Mouse (Mus musculus): ENCODE results near the gene Pfdn4.

The Pfdn4 gene

DNA sequence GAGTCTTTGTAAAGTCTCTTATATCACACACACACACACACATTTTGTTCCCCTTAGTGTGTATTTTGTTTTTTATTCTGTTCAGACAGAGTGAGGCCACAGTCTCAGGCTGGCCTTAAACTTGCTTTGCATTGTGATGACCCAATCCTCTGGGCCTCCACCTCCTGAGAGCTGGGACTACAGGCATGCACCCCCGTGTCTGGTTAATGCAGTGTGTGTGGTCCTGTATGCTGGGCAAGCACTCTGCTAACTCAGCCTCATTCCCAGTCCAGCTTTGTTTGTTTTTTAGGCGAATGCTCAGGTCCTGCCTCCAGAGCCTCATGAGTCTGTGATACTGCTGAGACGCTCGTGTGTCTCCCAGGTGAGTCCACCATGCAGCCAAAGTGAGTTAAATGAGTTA, 51.8 kb downstream of the Pfdn4 start:
- DNase-seq (ENCODE audit: low read depth, low spot score), result no peak

DNA sequence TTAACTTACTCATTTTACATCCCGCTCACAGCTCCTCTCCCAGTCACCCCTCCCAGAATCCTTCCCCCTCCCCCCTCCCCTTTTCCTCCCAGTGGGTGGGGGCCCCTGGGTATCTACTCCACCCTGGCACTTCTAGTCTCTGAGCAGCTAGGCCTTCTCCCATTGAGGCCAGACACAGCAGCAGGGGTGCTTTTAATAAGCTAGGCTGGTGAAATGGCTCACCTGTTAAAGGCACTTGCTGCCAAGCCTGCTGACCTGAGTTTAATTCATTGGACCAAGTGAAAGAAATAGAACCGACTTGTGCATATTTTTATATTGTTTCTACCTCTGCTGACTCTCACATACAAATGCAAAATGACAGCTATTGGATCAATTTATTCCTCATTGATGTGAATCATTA, 52.9 kb downstream of the Pfdn4 start:
- DNase-seq (ENCODE audit: low read depth, low spot score), result no peak

DNA sequence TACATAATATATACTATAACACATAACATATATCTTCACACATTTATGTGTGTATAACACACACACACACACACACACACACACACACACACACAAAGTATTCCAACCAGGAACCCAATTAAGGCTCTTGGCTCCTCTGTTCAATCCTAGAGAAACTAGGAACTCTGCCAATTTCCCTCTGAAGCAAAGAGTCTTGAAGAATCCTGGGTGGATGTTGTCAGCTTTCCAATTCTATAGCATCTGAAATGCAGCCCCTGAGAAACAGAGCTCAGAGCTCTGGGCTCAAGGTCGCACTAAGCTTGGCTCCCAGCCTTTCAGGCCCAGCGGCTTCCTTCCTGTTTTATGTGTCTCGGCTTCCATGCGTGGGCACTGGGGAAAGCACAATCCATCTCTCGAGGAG, 54.0 kb downstream of the Pfdn4 start:
- DNase-seq (ENCODE audit: low read depth, low spot score), result no peak

DNA sequence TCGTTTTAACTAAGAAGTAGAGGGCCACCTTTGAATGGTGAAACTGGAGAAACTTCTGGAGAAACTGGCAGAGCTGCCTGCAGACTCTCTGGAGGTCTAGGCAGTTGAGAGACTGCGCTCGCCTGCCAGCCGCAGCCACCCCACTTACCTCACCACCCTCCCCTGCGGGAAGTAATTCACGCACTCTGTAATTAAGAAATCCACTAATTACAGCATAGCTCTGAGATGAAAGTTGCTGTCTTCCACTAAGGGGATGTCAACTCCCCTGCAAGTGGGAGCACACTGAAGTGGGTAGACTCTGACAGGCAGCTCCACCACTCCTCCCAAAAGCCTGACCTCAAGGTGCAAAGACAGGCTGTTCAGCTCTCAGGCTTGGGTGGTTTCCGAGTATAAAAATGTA, 55.9 kb downstream of the Pfdn4 start:
- DNase-seq (ENCODE audit: low read depth, low spot score), result no peak

DNA sequence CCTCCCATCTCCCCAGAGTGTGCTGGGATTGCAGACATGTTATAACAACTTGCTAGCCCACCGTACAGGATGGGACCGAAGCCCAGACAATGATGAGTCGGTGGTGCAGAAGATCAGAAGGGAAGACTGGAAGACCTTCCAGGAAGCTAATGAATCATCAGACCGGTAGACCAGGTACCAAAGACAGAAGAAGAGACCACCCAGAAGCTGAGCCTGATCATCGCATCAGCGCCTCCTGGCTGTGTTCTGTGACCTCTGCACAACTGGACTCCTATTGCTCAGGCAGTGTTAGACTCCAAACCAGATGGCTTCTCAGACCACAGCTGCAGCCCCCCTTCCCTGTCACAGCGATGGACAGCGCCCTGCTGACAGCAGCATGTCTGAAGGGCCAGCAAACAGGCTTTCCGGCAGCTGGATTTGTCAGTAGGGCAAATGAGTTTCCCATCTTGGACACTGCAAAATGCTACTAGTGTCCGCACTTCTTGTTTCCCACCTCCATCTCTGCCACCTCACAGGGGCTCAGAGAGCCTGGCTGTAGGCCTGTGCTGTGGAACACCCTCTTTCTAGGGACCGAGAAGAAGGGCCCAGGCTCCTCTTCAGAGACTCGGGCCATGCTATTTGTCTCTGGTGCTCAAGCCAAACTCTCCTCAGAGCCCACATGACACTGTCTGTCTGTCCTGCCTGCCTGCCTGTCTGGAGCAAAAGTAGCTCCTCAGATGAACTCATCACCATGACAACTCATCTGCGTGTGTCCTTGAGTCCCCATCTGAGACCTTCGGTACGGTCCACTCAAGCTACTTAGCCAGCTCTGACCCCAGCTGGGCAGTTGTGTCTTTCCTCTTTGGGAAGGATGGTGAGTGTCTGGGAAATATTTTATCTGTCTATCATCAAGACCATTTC, 68.0 kb downstream of the Pfdn4 start:
- DNase-seq (ENCODE audit: low read depth, low spot score), result no peak

DNA sequence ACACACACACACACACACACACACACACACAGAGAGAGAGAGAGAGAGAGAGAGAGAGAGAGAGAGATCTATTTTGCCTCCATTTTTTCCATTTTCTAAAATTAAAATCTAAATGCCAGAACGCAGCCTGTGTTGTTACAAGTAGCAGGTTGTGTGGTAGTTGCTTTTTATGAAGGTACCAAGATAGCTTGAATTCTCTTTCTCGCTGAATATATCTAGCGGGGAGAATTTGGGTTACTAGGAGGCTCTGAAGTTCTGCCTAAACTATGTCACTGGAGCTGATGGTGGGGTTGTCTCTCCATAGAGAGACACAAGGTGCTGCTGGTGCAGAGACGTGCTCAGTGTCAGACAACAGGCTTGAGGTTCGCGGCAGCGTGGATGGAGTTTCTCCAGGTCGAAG, 68.8 kb downstream of the Pfdn4 start:
- DNase-seq (ENCODE audit: low read depth, low spot score), result no peak
